In genomic region chr17:33563527-33564076, GRCm38 (mm10) we compare ENCODE assay signal across 16 mouse cellular contexts. TPM values are rescaled to one million over a fixed set of nuclear protein-coding genes. Genes with fewer than 3 reads are reported as not detected.
DNase-seq lines count a peak whose midpoint lies in the region; ATAC-seq and TF ChIP-seq lines count a peak whose summit lies in the region.
"Had no signal": no experiment of that assay in that cellular context is flagged by ENCODE, and none has a peak within 500 bp of the region (broad histone marks: within the 10 kb centered on the region; RNA-seq: fewer than 3 reads in every experiment).

No protein-coding gene starts in this region.

- 57% methylated on average over 2 of the region's 2 CpGs for whole genome bisulfite sequencing in liver, embryonic 11.5 days

- H3K4me1 ChIP-seq in liver, embryonic 11.5 days (replicated peaks; ENCODE audit: control insufficient read depth, insufficient read depth, low read length) = peaks cover 2% of the 10 kb centered on the region; the same call in 1 of the 2 replicates
- H3K4me1 ChIP-seq: embryonic facial prominence, embryonic 15.5 days; hindbrain, embryonic 10.5 days; limb, embryonic 15.5 days had no signal

- H3K79me2 ChIP-seq in myocyte (ENCODE audit: control insufficient read depth, insufficient read depth) = no peaks in the 10 kb centered on the region

- no peaks in the 10 kb centered on the region for H3K27me3 ChIP-seq in liver, embryonic 11.5 days (replicated peaks; ENCODE audit: control insufficient read depth, insufficient read depth, low read length)
- H3K27me3 ChIP-seq in myocyte (ENCODE audit: control insufficient read depth, insufficient read depth, insufficient read length) = no peaks in the 10 kb centered on the region
- H3K27me3 ChIP-seq: embryonic facial prominence, embryonic 15.5 days; limb, embryonic 15.5 days had no signal

- no peak for TF ChIP-seq POLR2A in myocyte (IDR thresholded peaks at IDR 0.05; ENCODE audit: insufficient read length, low read depth)

- no peak overlapping the region for H3K27ac ChIP-seq in liver, embryonic 11.5 days (ENCODE audit: low read depth, low read length)
- H3K27ac ChIP-seq: embryonic facial prominence, embryonic 15.5 days; hindbrain, embryonic 10.5 days; kidney, postnatal 0 days; left cerebral cortex, adult 2 months; limb, embryonic 15.5 days had no signal

- H3K9ac ChIP-seq in liver, embryonic 11.5 days (ENCODE audit: low read depth, low read length) = no peak overlapping the region
- H3K9ac ChIP-seq: embryonic facial prominence, embryonic 15.5 days; limb, embryonic 15.5 days had no signal

- H3K4me2 ChIP-seq in liver, embryonic 11.5 days = no peak overlapping the region
- no peak overlapping the region for H3K4me2 ChIP-seq in myocyte (ENCODE audit: low read depth)
- H3K4me2 ChIP-seq: embryonic facial prominence, embryonic 15.5 days; limb, embryonic 15.5 days had no signal

- no peaks in the 10 kb centered on the region for H3K36me3 ChIP-seq in liver, embryonic 11.5 days (ENCODE audit: control insufficient read depth, insufficient read depth, low read length)
- no peaks in the 10 kb centered on the region for H3K36me3 ChIP-seq in myocyte (ENCODE audit: control insufficient read depth, insufficient read depth)
- H3K36me3 ChIP-seq: embryonic facial prominence, embryonic 15.5 days; hindbrain, embryonic 10.5 days; limb, embryonic 15.5 days had no signal

- peak; percentile 6 for DNase-seq in liver
- no peak for DNase-seq in liver, embryonic 11.5 days (ENCODE audit: low spot score)
- peak; percentile 72 for DNase-seq in induced T-regulatory cell, adult 2 months (ENCODE audit: low read depth)
- no peak for DNase-seq in cerebellum, postnatal 14 days
- no peak for DNase-seq in adrenal gland, postnatal 4 days (ENCODE audit: low spot score in 2 of 2)
- DNase-seq in cerebellum, adult 11-12 months = no peak
- DNase-seq: cerebellum, postnatal 10 days; thymus, postnatal 36 days had no signal

- no peak overlapping the region for H3K4me3 ChIP-seq in liver, embryonic 11.5 days (ENCODE audit: low read depth, low read length)
- no peak overlapping the region for H3K4me3 ChIP-seq in myocyte
- H3K4me3 ChIP-seq: embryonic facial prominence, embryonic 15.5 days; hindbrain, embryonic 10.5 days; left cerebral cortex, adult 2 months; limb, embryonic 15.5 days had no signal

- no peaks in the 10 kb centered on the region for H3K9me3 ChIP-seq in liver, embryonic 11.5 days (ENCODE audit: control insufficient read depth, low read length)
- H3K9me3 ChIP-seq: embryonic facial prominence, embryonic 15.5 days; hindbrain, embryonic 10.5 days; limb, embryonic 15.5 days had no signal

- no peak for ATAC-seq in liver, embryonic 11.5 days (replicated peaks; ENCODE audit: low FRiP score)
- ATAC-seq in CD4-positive, CD25-positive, alpha-beta regulatory T cell, adult 4 months = peak; percentile 45
- ATAC-seq: midbrain, embryonic 16.5 days had no signal

- no peak overlapping the region for H3ac ChIP-seq in myocyte (ENCODE audit: control insufficient read depth, insufficient read length)

TF ChIP-seq in myocyte, 11 proteins besides CTCF, POLR2A, EP300 and RAD21:
- TF ChIP-seq CEBPB (IDR thresholded peaks at IDR 0.05; ENCODE audit: insufficient read depth, poor library complexity, severe bottlenecking) (peak; percentile 52; the same call in 1 of the 2 replicates), REST (IDR thresholded peaks at IDR 0.05; ENCODE audit: insufficient read depth, insufficient read length) (no peak)

RNA-seq across cellular contexts. Expression of gene Myo1f, which starts 8.1 kb away (rescaled TPM):
- polyA plus RNA-seq in liver, embryonic 11.5 days (2014; fragmentation: Nextera tagmentation; extraction: Ambion mirVana) = 8.1 and 9.8 TPM in 2 replicates
- polyA plus RNA-seq in CD4-positive, CD25-positive, alpha-beta regulatory T cell, adult 4 months (2017; shearing (Covaris generic)) = 10 to 100 TPM; 51.2 to 91.0 TPM
- polyA plus RNA-seq in myocyte (2012; fragmentation: generic; extraction: Trizol) = not detected
- 1 to 10 TPM; 3.0 to 3.6 TPM for total RNA-seq in adrenal gland, postnatal 4 days (2021)

RNA-seq across cellular contexts. Expression of gene Adamts10, which starts 39.6 kb away (rescaled TPM):
- polyA plus RNA-seq in liver, embryonic 11.5 days (2014; fragmentation: Nextera tagmentation; extraction: Ambion mirVana) = 26.8 and 33.3 TPM in 2 replicates
- polyA plus RNA-seq in CD4-positive, CD25-positive, alpha-beta regulatory T cell, adult 4 months (2017; shearing (Covaris generic)) = 10 to 100 TPM; 53.9 to 80.8 TPM
- 4.5 TPM for polyA plus RNA-seq in myocyte (2012; fragmentation: generic; extraction: Trizol)
- 10 to 100 TPM; 66.4 to 80.9 TPM for total RNA-seq in adrenal gland, postnatal 4 days (2021)

Comparison
In these comparisons a context has a peak if more than half of its experiments do, and no peak if none do; other contexts are left out.
1. DNase-seq: peak in liver (single experiment) and induced T-regulatory cell, adult 2 months (single experiment); none in liver, embryonic 11.5 days (single experiment), cerebellum, postnatal 14 days (0 of 2), adrenal gland, postnatal 4 days (0 of 2) and cerebellum, adult 11-12 months (single experiment).